20 mouse cellular contexts compared by ENCODE assay signal in the genomic region with DNA sequence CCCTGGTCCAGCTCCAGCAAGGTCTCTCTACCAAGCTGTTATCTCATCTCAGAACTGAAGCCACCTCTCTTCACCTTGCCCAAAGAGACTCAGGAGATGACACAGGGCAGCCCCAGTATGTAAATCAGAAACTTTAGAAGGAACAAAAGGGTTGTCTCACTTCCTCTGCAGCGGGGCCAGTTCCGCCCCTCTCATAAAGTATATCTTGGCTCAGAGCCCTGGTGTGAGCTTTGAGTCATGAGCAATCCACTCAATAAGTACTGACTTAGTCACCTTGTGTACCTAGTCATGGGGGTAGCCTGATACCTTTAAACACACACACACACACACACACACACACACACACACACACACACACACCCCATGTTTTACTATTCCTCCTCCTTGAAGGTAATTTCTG. TPM values are rescaled to one million over a fixed set of nuclear protein-coding genes. Genes with fewer than 3 reads are reported as not detected.
DNase-seq lines count a peak whose midpoint lies in the region; ATAC-seq lines count a peak whose summit lies in the region.
"Had no signal": no experiment of that assay in that cellular context is flagged by ENCODE, and none has a peak within 500 bp of the region (broad histone marks: within the 10 kb centered on the region; RNA-seq: fewer than 3 reads in every experiment).

No protein-coding gene starts in this region.

- peak; percentile 58; the same call in 1 of the 2 replicates for ATAC-seq in stomach, embryonic 15.5 days (ENCODE audit: insufficient read depth, low FRiP score, low read depth)
- ATAC-seq: forebrain, postnatal 0 days had no signal

- H3K27me3 ChIP-seq in stomach, embryonic 15.5 days (replicated peaks): no peaks in the 10 kb centered on the region
- H3K27me3 ChIP-seq: heart, embryonic 13.5 days; limb, embryonic 12.5 days; liver, embryonic 13.5 days had no signal

- H3K36me3 ChIP-seq in stomach, embryonic 15.5 days: no peaks in the 10 kb centered on the region
- H3K36me3 ChIP-seq: G1E; heart, embryonic 13.5 days; limb, embryonic 12.5 days; liver, embryonic 13.5 days had no signal

- peak; percentile 11 to 38 for DNase-seq in lung, adult 18-20 months
- no peak for DNase-seq in lung, postnatal 14 days
- DNase-seq in A20 (ENCODE audit: low read depth, low spot score) (peak; percentile 71), adipocyte (ENCODE audit: low spot score) (no peak)
- DNase-seq in large intestine, adult 2 months (ENCODE audit: low read depth, low spot score): peak; percentile 50
- no peak for DNase-seq in cerebellum, adult 8-10 months
- DNase-seq in testis, postnatal 10 days (ENCODE audit: low spot score): no peak
- DNase-seq: adrenal gland, adult 2 months; cerebellum, postnatal 25 days; forebrain, postnatal 0 days; gastrocnemius, adult 2 months; heart, adult 11 months; kidney, postnatal 10 days; liver, embryonic 13.5 days; midbrain, embryonic 14.5 days had no signal

- H3K4me1 ChIP-seq in stomach, embryonic 15.5 days: no peaks in the 10 kb centered on the region
- H3K4me1 ChIP-seq: limb, embryonic 12.5 days; liver, embryonic 13.5 days had no signal

- H3K4me2 ChIP-seq in stomach, embryonic 15.5 days: no peak overlapping the region
- H3K4me2 ChIP-seq: heart, embryonic 13.5 days; limb, embryonic 12.5 days; liver, embryonic 13.5 days had no signal

- 9% methylated on average over 2 of the region's 2 CpGs for WGBS in large intestine, adult 2 months
- WGBS in stomach, embryonic 15.5 days: 37% methylated on average over 2 of the region's 2 CpGs

- no peak overlapping the region for H3K4me3 ChIP-seq in stomach, embryonic 15.5 days (replicated peaks)
- H3K4me3 ChIP-seq: gastrocnemius, adult 2 months; heart, embryonic 13.5 days; limb, embryonic 12.5 days; liver, embryonic 13.5 days had no signal

- no peaks in the 10 kb centered on the region for H3K9me3 ChIP-seq in stomach, embryonic 15.5 days
- H3K9me3 ChIP-seq: G1E; heart, embryonic 13.5 days; limb, embryonic 12.5 days; liver, embryonic 13.5 days had no signal

- no peak overlapping the region for H3K27ac ChIP-seq in stomach, embryonic 15.5 days
- H3K27ac ChIP-seq: gastrocnemius, adult 2 months; heart, embryonic 13.5 days; limb, embryonic 12.5 days; liver, embryonic 13.5 days had no signal

- no peak overlapping the region for H3K9ac ChIP-seq in stomach, embryonic 15.5 days
- H3K9ac ChIP-seq: forebrain, postnatal 0 days; heart, embryonic 13.5 days; limb, embryonic 12.5 days; liver, embryonic 13.5 days had no signal

RNA-seq across cellular contexts. Expression of a gene that starts 4.1 kb away (rescaled TPM):
- 0.06 and 0.21 TPM in 2 replicates for polyA plus RNA-seq in large intestine, adult 2 months (2012; rRNA removed)
- not detected in 2 replicates for polyA plus RNA-seq in stomach, embryonic 15.5 days (2015; fragmentation: Nextera tagmentation; extraction: Ambion mirVana)
- polyA plus RNA-seq: adrenal gland, adult 2 months; forebrain, postnatal 0 days; G1E; heart, embryonic 13.5 days; limb, embryonic 12.5 days; liver, embryonic 13.5 days; midbrain, embryonic 14.5 days; small intestine, adult 2 months had no signal

RNA-seq across cellular contexts. Expression of a gene that starts 7.4 kb away (rescaled TPM):
- polyA plus RNA-seq in large intestine, adult 2 months (2012; rRNA removed): 1.2 and 14.5 TPM in 2 replicates
- 0.37 and 0.49 TPM in 2 replicates for polyA plus RNA-seq in stomach, embryonic 15.5 days (2015; fragmentation: Nextera tagmentation; extraction: Ambion mirVana)
- polyA plus RNA-seq: forebrain, postnatal 0 days; G1E; heart, embryonic 13.5 days; limb, embryonic 12.5 days; midbrain, embryonic 14.5 days had no signal

RNA-seq across cellular contexts. Expression of a gene that starts 16.7 kb away (rescaled TPM):
- 6.1 and 74.1 TPM in 2 replicates for polyA plus RNA-seq in large intestine, adult 2 months (2012; rRNA removed)
- polyA plus RNA-seq in stomach, embryonic 15.5 days (2015; fragmentation: Nextera tagmentation; extraction: Ambion mirVana): 0.48 and 0.57 TPM in 2 replicates
- polyA plus RNA-seq: adrenal gland, adult 2 months; forebrain, postnatal 0 days; heart, embryonic 13.5 days; limb, embryonic 12.5 days; liver, embryonic 13.5 days; midbrain, embryonic 14.5 days had no signal

RNA-seq across cellular contexts. Expression of a gene that starts 27.7 kb away (rescaled TPM):
- polyA plus RNA-seq in large intestine, adult 2 months (2012; rRNA removed): 0.10 and 0.30 TPM in 2 replicates
- 1.4 TPM in 2 replicates for polyA plus RNA-seq in stomach, embryonic 15.5 days (2015; fragmentation: Nextera tagmentation; extraction: Ambion mirVana)
- polyA plus RNA-seq: G1E; limb, embryonic 12.5 days; liver, embryonic 13.5 days; midbrain, embryonic 14.5 days had no signal

RNA-seq across cellular contexts. Expression of a gene that starts 50.6 kb away (rescaled TPM):
- polyA plus RNA-seq in large intestine, adult 2 months (2012; rRNA removed): not detected in 2 replicates
- 4.2 and 4.4 TPM in 2 replicates for polyA plus RNA-seq in stomach, embryonic 15.5 days (2015; fragmentation: Nextera tagmentation; extraction: Ambion mirVana)
- polyA plus RNA-seq: adrenal gland, adult 2 months; forebrain, postnatal 0 days; G1E; heart, embryonic 13.5 days; limb, embryonic 12.5 days; midbrain, embryonic 14.5 days; small intestine, adult 2 months had no signal

Comparison
In these comparisons a context has a peak if more than half of its experiments do, and no peak if none do; other contexts are left out.
1. DNase-seq: peak in lung, adult 18-20 months (2 of 2), A20 (single experiment) and large intestine, adult 2 months (single experiment); none in lung, postnatal 14 days (single experiment), cerebellum, adult 8-10 months (single experiment), testis, postnatal 10 days (single experiment) and adipocyte (single experiment).